Mouse (Mus musculus) kidney, adult 2 months (tissue): ENCODE measurements around the gene Crtc3. TPM values are rescaled to one million over a fixed set of nuclear protein-coding genes. Genes with fewer than 3 reads are reported as not detected.

ENCODE experiments used
- DNase-seq: peaks from one replicate; pipeline ENCODE4 v3.0.0; 2021
- H3K27ac ChIP-seq: fragments of 200-500 bp; 2 replicates; pipeline ENCODE4 v1.5.1; 2012; ENCODE audit warnings: low read depth, low read length, control low read depth, inconsistent platforms; ENCODE audit not compliant: insufficient read depth
- H3K27me3 ChIP-seq: fragments of 200-500 bp; replicated peaks from 2 replicates; pipeline ENCODE4 v1.6.1; 2012; ENCODE audit warnings: mild to moderate bottlenecking, moderate library complexity, low read length, inconsistent platforms; ENCODE audit not compliant: control insufficient read depth, insufficient read depth
- H3K36me3 ChIP-seq: fragments of 200-500 bp; 2 replicates; pipeline ENCODE4 v1.6.1; 2012; ENCODE audit warnings: mild to moderate bottlenecking, moderate library complexity, low read length, inconsistent platforms; ENCODE audit not compliant: control insufficient read depth, insufficient read depth
- H3K4me1 ChIP-seq: fragments of 200-500 bp; 2 replicates; pipeline ENCODE4 v1.6.1; 2011; ENCODE audit warnings: low read length; ENCODE audit not compliant: control insufficient read depth, insufficient read depth
- H3K4me3 ChIP-seq: fragments of 200-500 bp; 2 replicates; pipeline ENCODE4 v1.5.1; 2011; ENCODE audit warnings: mild to moderate bottlenecking, low read depth, low read length, control low read depth; ENCODE audit not compliant: insufficient read depth
- CTCF ChIP-seq: fragments of 200-500 bp; conservative IDR thresholded peaks from 2 replicates; pipeline ENCODE4 v1.5.1; 2011; ENCODE audit warnings: low read depth, mild to moderate bottlenecking, control low read depth, low read length, moderate library complexity, mixed read lengths; ENCODE audit not compliant: insufficient read depth, insufficient read length
- POLR2A ChIP-seq: fragments of 200-500 bp; IDR thresholded peaks from one replicate; pipeline ENCODE4 v1.6.1; 2011; ENCODE audit warnings: low read depth, low read length, control low read depth
- WGBS: fragments of 180-500 bp; shearing (Covaris S2); methylation state at CpG from one replicate; pipeline ENCODE4 v1.1.7; 2018; 5-methylcytosine and 5-hydroxymethylcytosine counted together
- polyA plus RNA-seq: library from polyadenylated mRNA; depleted of rRNA; stranded (reverse); fragments of >200 nt; gene quantifications from 2 replicates; pipeline ENCODE4 v1.2.3, GENCODE M21; 2012

Gene Crtc3
- polyA plus RNA-seq, 1 experiment: 13.3 TPM

GRCm38 (mm10) chr7:80558101-80558500 is 130.6 kb downstream of the Crtc3 start:
- no peak overlapping the region for H3K27ac ChIP-seq

GRCm38 (mm10) chr7:80557161-80557560 is 131.5 kb downstream of the Crtc3 start:
- Histone ChIP-seq H3K27me3 (no peaks in the 10 kb centered on the region), H3K4me1 (peaks cover 8% of the 10 kb centered on the region; the same call in 1 of the 2 replicates), H3K27ac (no peak overlapping the region), H3K36me3 (no peaks in the 10 kb centered on the region), H3K4me3 (no peak overlapping the region)
- DNase-seq: peak; percentile 52
- no peak for TF ChIP-seq POLR2A
- 52% methylated on average over 4 of the region's 4 CpGs for WGBS

More at GRCm38 (mm10) chr7:80558101-80558500, 130.6 kb downstream of the Crtc3 start:
- Histone ChIP-seq H3K36me3 (no peaks in the 10 kb centered on the region), H3K4me1 (peaks cover 8% of the 10 kb centered on the region; the same call in 1 of the 2 replicates), H3K4me3 (no peak overlapping the region), H3K27me3 (no peaks in the 10 kb centered on the region)
- no peak for DNase-seq
- TF ChIP-seq POLR2A (no peak), CTCF (0 out of 2 replicates have a peak, but pooled peaks have one; percentile 8)
- WGBS: 46% methylated on average over 8 of the region's 8 CpGs

GRCm38 (mm10) chr7:80556166-80556565 is 132.5 kb downstream of the Crtc3 start:
- 68% methylated on average over 3 of the region's 3 CpGs for WGBS
- H3K4me1 ChIP-seq: peaks cover 8% of the 10 kb centered on the region; the same call in 1 of the 2 replicates
- H3K27me3 ChIP-seq: no peaks in the 10 kb centered on the region
- no peaks in the 10 kb centered on the region for H3K36me3 ChIP-seq
- no peak overlapping the region for H3K4me3 ChIP-seq
- DNase-seq: peak; percentile 37
- no peak overlapping the region for H3K27ac ChIP-seq
- TF ChIP-seq POLR2A (no peak), CTCF (no peak)

- Histone ChIP-seq H3K27ac (no peak overlapping the region), H3K27me3 (no peaks in the 10 kb centered on the region), H3K4me3 (no peak overlapping the region), H3K36me3 (no peaks in the 10 kb centered on the region), H3K4me1 (peaks cover 8% of the 10 kb centered on the region; the same call in 1 of the 2 replicates)
- TF ChIP-seq CTCF (no peak), POLR2A (no peak)
- DNase-seq: no peak
- 72% methylated on average over 3 of the region's 3 CpGs for WGBS
These were observed 133.5 kb downstream of the Crtc3 start for GRCm38 (mm10) chr7:80555146-80555545.

GRCm38 (mm10) chr7:80554180-80555021 is 134.3 kb downstream of the Crtc3 start:
- peak overlapping the region; percentile 32; the same call in 1 of the 2 replicates for H3K27ac ChIP-seq
- no peak for TF ChIP-seq CTCF
- no peak for TF ChIP-seq POLR2A
- peak; percentile 25 for DNase-seq

GRCm38 (mm10) chr7:80548513-80549260 is 140.0 kb downstream of the Crtc3 start:
- no peak overlapping the region for H3K4me3 ChIP-seq
- 82% methylated on average over 7 of the region's 7 CpGs for WGBS
- TF ChIP-seq CTCF: no peak
- no peak for TF ChIP-seq POLR2A
- H3K4me1 ChIP-seq: no peaks in the 10 kb centered on the region
- no peaks in the 10 kb centered on the region for H3K36me3 ChIP-seq
- no peak for DNase-seq
- no peak overlapping the region for H3K27ac ChIP-seq
- H3K27me3 ChIP-seq: no peaks in the 10 kb centered on the region

More at GRCm38 (mm10) chr7:80554180-80555021, 134.3 kb downstream of the Crtc3 start:
- WGBS: 41% methylated on average over 22 of the region's 22 CpGs
- H3K27me3 ChIP-seq: no peaks in the 10 kb centered on the region
- H3K36me3 ChIP-seq: no peaks in the 10 kb centered on the region
- peaks cover 8% of the 10 kb centered on the region; the same call in 1 of the 2 replicates for H3K4me1 ChIP-seq
- no peak overlapping the region for H3K4me3 ChIP-seq
